Mouse (Mus musculus): ENCODE results near the gene Fgd2.

DNA sequence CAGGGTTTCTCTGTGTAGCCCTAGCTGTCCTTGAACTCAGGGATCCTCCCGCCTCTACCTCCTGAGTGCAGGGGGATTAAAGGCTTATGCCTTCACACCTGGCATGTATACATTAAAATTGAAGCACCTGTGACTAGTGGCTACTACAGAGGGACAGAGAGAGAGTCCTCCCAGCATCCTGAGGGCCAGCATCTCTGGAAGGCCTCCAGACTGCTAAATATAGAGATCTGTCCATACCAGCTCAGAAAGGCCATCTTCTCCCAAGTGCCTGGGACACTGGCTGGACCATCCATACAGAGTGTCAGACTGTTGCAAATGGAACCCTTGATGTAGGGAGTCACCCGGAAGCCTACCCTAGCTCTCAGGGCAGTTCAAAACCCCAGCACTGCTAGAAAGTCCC is 63.3 kb downstream of the Fgd2 start:
- TF ChIP-seq POLR2A (IDR thresholded peaks at IDR 0.05; ENCODE audit: low read depth, low read length), result no peak
- TF ChIP-seq CTCF (IDR thresholded peaks at IDR 0.05; ENCODE audit: extremely low read depth, insufficient read depth, insufficient read length, insufficient replicate concordance), result no peak
